Mouse (Mus musculus): ENCODE measurements around the gene Pram1.

DNA sequence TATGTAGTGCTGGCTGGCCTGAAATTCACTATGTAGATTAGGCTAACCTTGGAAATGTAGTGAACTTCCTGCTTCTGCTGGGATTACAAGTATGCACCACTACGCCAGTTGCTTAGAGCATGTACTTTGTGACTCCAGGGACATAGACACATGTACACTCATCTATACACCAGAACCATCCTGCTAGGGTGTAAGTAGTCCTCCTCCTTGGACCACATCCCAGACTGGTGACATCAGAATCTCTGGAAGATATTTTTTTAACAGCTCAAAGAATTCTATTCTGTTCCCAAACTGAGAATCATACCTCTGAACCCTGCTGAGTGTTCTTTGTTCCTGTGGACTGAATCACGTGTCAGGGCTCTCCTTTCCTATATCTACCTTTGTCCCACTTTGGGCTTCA is 818 bp upstream of the Pram1 start:
- TF ChIP-seq CTCF (IDR thresholded peaks at IDR 0.05; ENCODE audit: extremely low read depth, insufficient read length, insufficient replicate concordance, low read depth, low read length), result no peak
- no peak for TF ChIP-seq POLR2A (IDR thresholded peaks at IDR 0.05; ENCODE audit: low read depth, low read length)

Data from small intestine, adult 2 months (tissue).